Mouse (Mus musculus): ENCODE measurements around the gene Chad. TPM values are rescaled to one million over a fixed set of nuclear protein-coding genes. Genes with fewer than 3 reads are reported as not detected.

Chad gene
- total and polyA plus RNA-seq, 3 experiments: 0.17 to 0.41 TPM; not detected in 1

DNA sequence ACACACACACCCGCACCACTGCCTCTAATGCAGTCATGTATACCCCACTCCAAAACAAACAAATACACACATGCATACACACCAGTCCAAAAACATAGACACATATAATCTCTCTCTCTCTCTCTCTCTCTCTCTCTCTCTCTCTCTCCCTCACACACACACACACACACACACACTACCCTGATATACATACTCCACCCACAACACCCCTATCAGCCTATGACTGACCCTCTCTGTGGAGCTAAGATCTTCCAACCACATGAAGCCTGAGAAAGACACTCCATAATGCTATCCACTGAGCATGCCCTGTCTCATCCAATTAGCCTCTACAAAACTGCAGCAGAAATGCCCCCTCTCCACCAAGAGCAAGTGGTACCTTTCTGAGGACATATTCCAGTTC is 7.0 kb downstream of the Chad start:
- H3K4me1 ChIP-seq (ENCODE audit: control insufficient read depth in 1 of 2, insufficient read depth in 2 of 2): peaks cover 0 to 17% of the 10 kb centered on the region in 2 experiments; a peak in 2 of 4 replicates
- no peak overlapping the region for H3K27ac ChIP-seq (ENCODE audit: insufficient read depth, low read depth)
- in situ Hi-C loops (cut with MboI; ENCODE audit: low pct_ligation_motif_present, low pct_unique_long_range_greater_than_20kb, low sequenced_read_pairs): no loop called here
- H3K27me3 ChIP-seq (replicated peaks): no peaks in the 10 kb centered on the region
- no peak for DNase-seq (ENCODE audit: extremely low read depth)
- H3K79me2 ChIP-seq (replicated peaks; ENCODE audit: control insufficient read depth, extremely low read depth, insufficient read depth, poor library complexity, severe bottlenecking): no peaks in the 10 kb centered on the region
- no peak overlapping the region for H3K4me2 ChIP-seq (ENCODE audit: insufficient read depth, low read depth, poor library complexity, severe bottlenecking)
- no peak overlapping the region for H3K9ac ChIP-seq (ENCODE audit: insufficient read depth, low read depth)
- no peaks in the 10 kb centered on the region for H3K9me3 ChIP-seq (replicated peaks; ENCODE audit: low read length)
- no peak overlapping the region for H3K4me3 ChIP-seq (replicated peaks in 1 of 3; ENCODE audit: low read depth in 2 of 3, low read length in 2 of 3, poor library complexity in 1 of 3)
- TF ChIP-seq ZKSCAN1 (IDR thresholded peaks at IDR 0.05; ENCODE audit: borderline replicate concordance, low read depth, low read length) (no peak), MYC (IDR thresholded peaks at IDR 0.05; ENCODE audit: low read depth, low read length) (no peak), BHLHE40 (IDR thresholded peaks at IDR 0.05; ENCODE audit: low read depth, low read length) (no peak), E2F4 (IDR thresholded peaks at IDR 0.05; ENCODE audit: insufficient replicate concordance, low read depth, low read length) (no peak), GABPA (IDR thresholded peaks at IDR 0.05; ENCODE audit: insufficient replicate concordance, low read depth, low read length) (no peak), RAD21 (IDR thresholded peaks at IDR 0.05; ENCODE audit: low read depth, low read length) (no peak), MEF2A (IDR thresholded peaks at IDR 0.05; ENCODE audit: borderline replicate concordance, low read depth, low read length) (no peak), NRF1 (IDR thresholded peaks at IDR 0.05; ENCODE audit: low read depth, low read length) (no peak), JUND (conservative IDR thresholded peaks at IDR 0.05; ENCODE audit: low read depth, low read length) (no peak), HCFC1 (IDR thresholded peaks at IDR 0.05; ENCODE audit: low read depth, low read length) (no peak), EP300 (IDR thresholded peaks at IDR 0.05; ENCODE audit: low read length) (no peak), PAX5 (IDR thresholded peaks at IDR 0.05; ENCODE audit: low read length) (no peak), POLR2AphosphoS2 (IDR thresholded peaks at IDR 0.05; ENCODE audit: low read depth, low read length) (no peak), TBP (conservative IDR thresholded peaks at IDR 0.05; ENCODE audit: low read depth, low read length) (no peak)
- peaks cover 18 to 72% of the 10 kb centered on the region in 2 experiments for H3K36me3 ChIP-seq (replicated peaks in 1 of 2; ENCODE audit: control insufficient read depth in 1 of 2, insufficient read depth in 1 of 2, low read length in 1 of 2)
- dilution Hi-C loops (cut with MboI; ENCODE audit: extremely low pct_ligation_motif_present, extremely low pct_unique_long_range_greater_than_20kb, low sequenced_read_pairs): no loop called here

GRCm38 (mm10) chr11:94574560-94574959 is 9.7 kb downstream of the Chad start:
- H3K9ac ChIP-seq (ENCODE audit: insufficient read depth, low read depth): no peak overlapping the region
- H3K4me1 ChIP-seq (ENCODE audit: control insufficient read depth in 1 of 2, insufficient read depth in 2 of 2): peaks cover 0 to 17% of the 10 kb centered on the region in 2 experiments; a peak in 2 of 4 replicates
- H3K27ac ChIP-seq (ENCODE audit: insufficient read depth, low read depth): no peak overlapping the region
- H3K27me3 ChIP-seq (replicated peaks): no peaks in the 10 kb centered on the region
- H3K9me3 ChIP-seq (replicated peaks; ENCODE audit: low read length): no peaks in the 10 kb centered on the region
- dilution Hi-C loops (cut with MboI; ENCODE audit: extremely low pct_ligation_motif_present, extremely low pct_unique_long_range_greater_than_20kb, low sequenced_read_pairs) (no loop called here), in situ Hi-C loops (cut with MboI; ENCODE audit: low pct_ligation_motif_present, low pct_unique_long_range_greater_than_20kb, low sequenced_read_pairs) (no loop called here)
- no peak overlapping the region for H3K4me2 ChIP-seq (ENCODE audit: insufficient read depth, low read depth, poor library complexity, severe bottlenecking)
- no peak for DNase-seq (ENCODE audit: extremely low read depth)
- H3K36me3 ChIP-seq (replicated peaks in 1 of 2; ENCODE audit: control insufficient read depth in 1 of 2, insufficient read depth in 1 of 2, low read length in 1 of 2): peaks cover 11 to 60% of the 10 kb centered on the region in 2 experiments
- no peak overlapping the region for H3K4me3 ChIP-seq (replicated peaks in 1 of 3; ENCODE audit: low read depth in 2 of 3, low read length in 2 of 3, poor library complexity in 1 of 3)
- no peaks in the 10 kb centered on the region for H3K79me2 ChIP-seq (replicated peaks; ENCODE audit: control insufficient read depth, extremely low read depth, insufficient read depth, poor library complexity, severe bottlenecking)
- no peak for TF ChIP-seq MAX (IDR thresholded peaks at IDR 0.05; ENCODE audit: low read length)
- no peak for TF ChIP-seq USF2 (conservative IDR thresholded peaks at IDR 0.05; ENCODE audit: low read depth, low read length)
- no peak for TF ChIP-seq JUND (conservative IDR thresholded peaks at IDR 0.05; ENCODE audit: low read depth, low read length)
- 0 out of 2 replicates have a peak, but pooled peaks have one; percentile 9 for TF ChIP-seq SMC3 (IDR thresholded peaks at IDR 0.05; ENCODE audit: low read depth, low read length)
- no peak for TF ChIP-seq MAFK (IDR thresholded peaks at IDR 0.05; ENCODE audit: insufficient replicate concordance, low read length)
- no peak for TF ChIP-seq ETS1 (conservative IDR thresholded peaks at IDR 0.05; ENCODE audit: low read depth, low read length)
- no peak for TF ChIP-seq USF1 (IDR thresholded peaks at IDR 0.05; ENCODE audit: low read depth, low read length)
- peak; percentile 3 to 56; a peak in 2 of 4 replicates for TF ChIP-seq CTCF (conservative IDR thresholded peaks at IDR 0.05 in 1 of 2, IDR thresholded peaks at IDR 0.05 in 1 of 2; ENCODE audit: low read depth in 2 of 2, low read length in 2 of 2)
- no peak for TF ChIP-seq MEF2A (IDR thresholded peaks at IDR 0.05; ENCODE audit: borderline replicate concordance, low read depth, low read length)
- no peak for TF ChIP-seq GABPA (IDR thresholded peaks at IDR 0.05; ENCODE audit: insufficient replicate concordance, low read depth, low read length)
- TF ChIP-seq IRF4 (IDR thresholded peaks at IDR 0.05; ENCODE audit: low read depth, low read length): no peak
- no peak for TF ChIP-seq ZNF384 (IDR thresholded peaks at IDR 0.05; ENCODE audit: low read depth, low read length)
- TF ChIP-seq CHD1 (IDR thresholded peaks at IDR 0.05; ENCODE audit: low read depth, low read length): no peak
- TF ChIP-seq SIN3A (IDR thresholded peaks at IDR 0.05; ENCODE audit: low read length): no peak
- no peak for TF ChIP-seq EP300 (IDR thresholded peaks at IDR 0.05; ENCODE audit: low read length)
- TF ChIP-seq RCOR1 (conservative IDR thresholded peaks at IDR 0.05; ENCODE audit: low read depth, low read length): no peak
